ENCODE assay signal across 8 mouse cellular contexts in the genomic region with DNA sequence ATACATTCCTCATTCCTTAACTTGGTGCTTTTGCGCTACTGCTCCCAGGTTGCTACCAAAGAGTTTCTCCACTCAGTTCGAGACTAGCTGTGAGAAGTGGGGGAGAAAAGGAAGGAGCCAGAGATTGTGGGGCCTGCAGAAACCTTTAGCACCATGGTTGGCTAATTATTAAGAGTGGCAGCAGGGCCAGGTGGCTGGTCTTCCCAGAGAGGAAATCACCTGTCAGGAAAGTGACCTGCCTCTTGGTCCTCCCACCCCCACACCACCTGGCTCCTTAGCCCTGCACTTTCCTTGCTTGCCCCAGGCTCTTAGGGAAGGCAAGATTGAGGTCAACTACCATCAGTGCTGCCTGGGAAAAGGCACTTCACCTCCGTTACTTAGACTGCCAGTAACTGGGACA. TPM values are rescaled to one million over a fixed set of nuclear protein-coding genes. Genes with fewer than 3 reads are reported as not detected.
DNase-seq lines count a peak whose midpoint lies in the region; ATAC-seq lines count a peak whose summit lies in the region.

No protein-coding gene starts in this region.

- no peak for DNase-seq in kidney, adult 9 months
- peak; percentile 77 for DNase-seq in cerebellum, adult 9-11 months
- no peak for DNase-seq in midbrain, embryonic 14.5 days
- DNase-seq in spleen, adult 12 weeks (ENCODE audit: low spot score): no peak
- no peak for DNase-seq in adrenal gland, postnatal 36 days

- H3K4me3 ChIP-seq in kidney, embryonic 16.5 days (ENCODE audit: low read length): peak overlapping the region; percentile 65
- peak overlapping the region; percentile 53 for H3K4me3 ChIP-seq in hindbrain, embryonic 16.5 days (ENCODE audit: low read length)
- peak overlapping the region; percentile 54 for H3K4me3 ChIP-seq in midbrain, embryonic 14.5 days (replicated peaks; ENCODE audit: low read depth, low read length)

- peak overlapping the region; percentile 61 for H3K4me2 ChIP-seq in kidney, embryonic 16.5 days (replicated peaks; ENCODE audit: low read depth, low read length)
- peak overlapping the region; percentile 71 for H3K4me2 ChIP-seq in hindbrain, embryonic 16.5 days (ENCODE audit: low read length)
- peak overlapping the region; percentile 56 for H3K4me2 ChIP-seq in midbrain, embryonic 14.5 days (ENCODE audit: low read length)

- peak overlapping the region; percentile 88 for H3K27ac ChIP-seq in kidney, embryonic 16.5 days (ENCODE audit: low read length)
- H3K27ac ChIP-seq in hindbrain, embryonic 16.5 days (ENCODE audit: low read depth, low read length): no peak overlapping the region; the same call in 1 of the 2 replicates
- no peak overlapping the region for H3K27ac ChIP-seq in midbrain, embryonic 14.5 days (replicated peaks; ENCODE audit: low read depth, low read length)

- no peaks in the 10 kb centered on the region for H3K36me3 ChIP-seq in kidney, embryonic 16.5 days (ENCODE audit: insufficient read depth, low read length)
- H3K36me3 ChIP-seq in hindbrain, embryonic 16.5 days (ENCODE audit: control insufficient read depth, insufficient read depth, low read length): no peaks in the 10 kb centered on the region
- H3K36me3 ChIP-seq in midbrain, embryonic 14.5 days (ENCODE audit: control insufficient read depth, insufficient read depth, low read length): no peaks in the 10 kb centered on the region

- H3K9me3 ChIP-seq in kidney, embryonic 16.5 days (ENCODE audit: low read length): no peaks in the 10 kb centered on the region
- no peaks in the 10 kb centered on the region for H3K9me3 ChIP-seq in hindbrain, embryonic 16.5 days (ENCODE audit: control insufficient read depth, low read length)
- H3K9me3 ChIP-seq in midbrain, embryonic 14.5 days (ENCODE audit: control insufficient read depth, low read length): no peaks in the 10 kb centered on the region

- ATAC-seq in kidney, embryonic 16.5 days (ENCODE audit: low FRiP score, low TSS enrichment): peak; percentile 57; the same call in 1 of the 2 replicates
- ATAC-seq in hindbrain, embryonic 16.5 days: no peak
- ATAC-seq in midbrain, embryonic 14.5 days (ENCODE audit: low FRiP score, low TSS enrichment): no peak
- no peak for ATAC-seq in granulocyte monocyte progenitor cell, adult 5-6 weeks (replicated peaks; ENCODE audit: poor library complexity, severe bottlenecking)

- H3K27me3 ChIP-seq in kidney, embryonic 16.5 days (ENCODE audit: insufficient read depth, low read length): no peaks in the 10 kb centered on the region
- no peaks in the 10 kb centered on the region for H3K27me3 ChIP-seq in hindbrain, embryonic 16.5 days (replicated peaks; ENCODE audit: control insufficient read depth, insufficient read depth, low read length)
- H3K27me3 ChIP-seq in midbrain, embryonic 14.5 days (ENCODE audit: control insufficient read depth, insufficient read depth, low read length): no peaks in the 10 kb centered on the region

- 33% methylated on average over 3 of the region's 3 CpGs for WGBS in kidney, embryonic 16.5 days
- WGBS in hindbrain, embryonic 16.5 days: 34% methylated on average over 3 of the region's 3 CpGs
- 39% methylated on average over 3 of the region's 3 CpGs for WGBS in midbrain, embryonic 14.5 days

- H3K4me1 ChIP-seq in kidney, embryonic 16.5 days (ENCODE audit: insufficient read depth, low read length): peaks cover 7% of the 10 kb centered on the region; the same call in 1 of the 2 replicates
- peaks cover 9% of the 10 kb centered on the region for H3K4me1 ChIP-seq in hindbrain, embryonic 16.5 days (ENCODE audit: control insufficient read depth, insufficient read depth, low read depth, low read length)
- 0 out of 2 replicates have a peak, but pooled peaks cover 3% of the 10 kb centered on the region for H3K4me1 ChIP-seq in midbrain, embryonic 14.5 days (ENCODE audit: control insufficient read depth, insufficient read depth, low read length)

- peak overlapping the region; percentile 46 for H3K9ac ChIP-seq in kidney, embryonic 16.5 days (replicated peaks; ENCODE audit: low read length)
- peak overlapping the region; percentile 31; the same call in 1 of the 2 replicates for H3K9ac ChIP-seq in hindbrain, embryonic 16.5 days (ENCODE audit: low read depth, low read length)
- H3K9ac ChIP-seq in midbrain, embryonic 14.5 days (replicated peaks; ENCODE audit: low read length): peak overlapping the region; percentile 6; the same call in 1 of the 2 replicates

RNA-seq across cellular contexts. Expression of gene Amer1, which starts 0.5 kb away (rescaled TPM):
- 10.4 TPM in 2 replicates for polyA plus RNA-seq in kidney, embryonic 16.5 days (2015; fragmentation: Nextera tagmentation; extraction: Ambion mirVana)
- polyA plus RNA-seq in hindbrain, embryonic 16.5 days (2015; fragmentation: Nextera tagmentation; extraction: Ambion mirVana): 12.4 and 13.6 TPM in 2 replicates
- polyA plus RNA-seq in midbrain, embryonic 14.5 days (2014; fragmentation: Nextera tagmentation; extraction: Ambion mirVana): 11.1 and 11.8 TPM in 2 replicates
- 7.8 and 10.2 TPM in 2 replicates for total RNA-seq in granulocyte monocyte progenitor cell, adult 5-6 weeks (2014; fragmentation: Nextera tagmentation)
- 7.8 and 8.1 TPM in 2 replicates for total RNA-seq in granulocyte monocyte progenitor cell, adult 5-6 weeks (2017)
- 1 to 10 TPM; 8.2 to 9.5 TPM for total RNA-seq in adrenal gland, postnatal 36 days (2021)
